Mouse (Mus musculus): ENCODE measurements at regions not wholly inside any gene's neighbourhood (a gene's known extent, or its start where the extent isn't known, plus 50 kb on each side); places are given as distances from the start of the nearest gene placed in this dataset.

- no peaks in the 10 kb centered on the region for H3K36me3 ChIP-seq (ENCODE audit: control insufficient read depth, insufficient read depth, low read length)
- no peak overlapping the region for H3K27ac ChIP-seq (ENCODE audit: low read depth, low read length)
- H3K9me3 ChIP-seq (replicated peaks; ENCODE audit: control insufficient read depth, low read length): no peaks in the 10 kb centered on the region
- H3K4me2 ChIP-seq (ENCODE audit: low read length): no peak overlapping the region
- no peak overlapping the region for H3K9ac ChIP-seq (ENCODE audit: low read length)
- H3K4me1 ChIP-seq (ENCODE audit: control insufficient read depth, insufficient read depth, low read length): no peaks in the 10 kb centered on the region
- no peak overlapping the region for H3K4me3 ChIP-seq (ENCODE audit: low read depth, low read length)
- no peak for ATAC-seq
- H3K27me3 ChIP-seq (replicated peaks; ENCODE audit: control insufficient read depth, insufficient read depth, low read length): no peaks in the 10 kb centered on the region
- DNase-seq (ENCODE audit: low spot score): no peak
These were observed 171.7 kb upstream of the Brinp3 start for GRCm38 (mm10) chr1:146322862-146323261.

DNA sequence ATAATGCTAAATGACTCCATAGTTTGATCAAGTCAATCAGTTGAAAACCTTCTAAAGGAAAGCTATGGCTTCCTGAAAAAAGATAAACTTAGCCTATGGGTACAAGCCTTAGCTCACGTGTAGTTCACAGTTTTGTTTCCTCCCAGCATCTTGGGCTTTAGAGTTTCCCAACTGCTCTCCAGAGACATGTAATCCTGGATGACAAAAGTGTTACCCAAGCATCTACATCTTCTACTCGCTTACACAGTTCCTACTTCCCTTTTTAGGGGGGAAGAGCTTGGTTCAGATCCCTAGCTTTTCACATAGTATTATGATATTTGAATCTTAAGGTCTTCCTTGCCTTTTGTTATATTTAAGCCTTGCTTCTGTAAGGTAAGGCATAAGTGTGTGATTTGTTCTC, 157.5 kb upstream of the Brinp3 start:
- DNase-seq (ENCODE audit: low spot score) (no peak), ATAC-seq (no peak)
- Histone ChIP-seq H3K9me3 (replicated peaks; ENCODE audit: control insufficient read depth, low read length) (no peaks in the 10 kb centered on the region), H3K4me1 (ENCODE audit: control insufficient read depth, insufficient read depth, low read length) (no peaks in the 10 kb centered on the region), H3K4me3 (ENCODE audit: low read depth, low read length) (no peak overlapping the region), H3K27me3 (replicated peaks; ENCODE audit: control insufficient read depth, insufficient read depth, low read length) (no peaks in the 10 kb centered on the region), H3K9ac (ENCODE audit: low read length) (no peak overlapping the region), H3K36me3 (ENCODE audit: control insufficient read depth, insufficient read depth, low read length) (no peaks in the 10 kb centered on the region), H3K27ac (ENCODE audit: low read depth, low read length) (no peak overlapping the region), H3K4me2 (ENCODE audit: low read length) (no peak overlapping the region)
- WGBS: 80% methylated on average over 2 of the region's 2 CpGs

DNA sequence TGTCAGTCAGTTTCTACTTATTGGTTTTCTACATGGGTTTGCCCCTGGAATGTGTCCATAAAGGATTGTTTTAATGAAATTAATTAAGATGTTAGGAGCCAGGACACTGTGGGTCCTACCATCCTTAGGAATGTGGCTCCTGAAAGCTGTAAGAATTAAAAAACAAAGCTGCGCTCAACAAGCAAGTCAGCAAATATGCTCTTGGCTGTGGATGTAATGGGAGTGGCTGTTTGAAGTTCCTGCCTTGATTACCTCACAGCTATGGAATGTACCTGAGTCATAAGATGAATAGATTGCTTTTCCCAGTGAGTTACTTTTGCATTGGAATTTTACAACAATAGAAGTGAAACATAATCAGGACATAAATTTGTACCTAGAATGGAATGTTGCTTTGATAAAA, 137.6 kb upstream of the Brinp3 start:
- no peak overlapping the region for H3K27ac ChIP-seq (ENCODE audit: low read depth, low read length)
- DNase-seq (ENCODE audit: low spot score) (no peak), ATAC-seq (no peak)
- H3K4me1 ChIP-seq (ENCODE audit: control insufficient read depth, insufficient read depth, low read length): no peaks in the 10 kb centered on the region
- no peaks in the 10 kb centered on the region for H3K36me3 ChIP-seq (ENCODE audit: control insufficient read depth, insufficient read depth, low read length)
- H3K4me3 ChIP-seq (ENCODE audit: low read depth, low read length): no peak overlapping the region
- whole genome bisulfite sequencing: 74% methylated on average over 1 of the region's 1 CpGs
- no peak overlapping the region for H3K4me2 ChIP-seq (ENCODE audit: low read length)
- H3K27me3 ChIP-seq (replicated peaks; ENCODE audit: control insufficient read depth, insufficient read depth, low read length): no peaks in the 10 kb centered on the region
- H3K9ac ChIP-seq (ENCODE audit: low read length): no peak overlapping the region
- no peaks in the 10 kb centered on the region for H3K9me3 ChIP-seq (replicated peaks; ENCODE audit: control insufficient read depth, low read length)

GRCm38 (mm10) chr1:146358301-146358700, 136.3 kb upstream of the Brinp3 start:
- Histone ChIP-seq H3K27ac (ENCODE audit: low read depth, low read length) (no peak overlapping the region), H3K4me1 (ENCODE audit: control insufficient read depth, insufficient read depth, low read length) (no peaks in the 10 kb centered on the region), H3K36me3 (ENCODE audit: control insufficient read depth, insufficient read depth, low read length) (no peaks in the 10 kb centered on the region), H3K27me3 (replicated peaks; ENCODE audit: control insufficient read depth, insufficient read depth, low read length) (no peaks in the 10 kb centered on the region), H3K9me3 (replicated peaks; ENCODE audit: control insufficient read depth, low read length) (no peaks in the 10 kb centered on the region), H3K9ac (ENCODE audit: low read length) (no peak overlapping the region), H3K4me2 (ENCODE audit: low read length) (no peak overlapping the region), H3K4me3 (ENCODE audit: low read depth, low read length) (no peak overlapping the region)
- no peak for DNase-seq (ENCODE audit: low spot score)
- ATAC-seq: no peak

DNA sequence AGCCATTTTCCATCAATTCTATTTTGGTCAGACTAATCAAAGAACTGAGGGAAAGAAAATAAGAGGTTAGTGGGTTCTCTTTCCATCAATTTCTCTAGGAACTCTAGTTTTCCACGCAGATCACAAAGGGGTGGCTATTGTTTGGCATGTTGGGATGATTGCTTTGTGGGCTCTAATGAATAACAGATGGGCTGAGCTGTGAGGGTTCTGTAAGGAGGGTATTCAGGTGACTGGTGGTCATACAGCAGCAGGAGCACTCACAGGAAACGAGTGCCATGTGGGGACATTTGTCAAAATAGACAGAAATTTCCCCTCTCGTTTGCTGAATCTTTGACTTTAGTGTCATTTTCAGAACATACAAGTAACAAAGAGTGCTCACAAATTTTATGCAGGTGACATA, 134.9 kb upstream of the Brinp3 start:
- no peak for ATAC-seq
- Histone ChIP-seq H3K4me2 (ENCODE audit: low read length) (no peak overlapping the region), H3K4me3 (ENCODE audit: low read depth, low read length) (no peak overlapping the region), H3K9me3 (replicated peaks; ENCODE audit: control insufficient read depth, low read length) (no peaks in the 10 kb centered on the region), H3K27me3 (replicated peaks; ENCODE audit: control insufficient read depth, insufficient read depth, low read length) (no peaks in the 10 kb centered on the region), H3K36me3 (ENCODE audit: control insufficient read depth, insufficient read depth, low read length) (no peaks in the 10 kb centered on the region), H3K27ac (ENCODE audit: low read depth, low read length) (no peak overlapping the region), H3K9ac (ENCODE audit: low read length) (no peak overlapping the region), H3K4me1 (ENCODE audit: control insufficient read depth, insufficient read depth, low read length) (no peaks in the 10 kb centered on the region)
- WGBS: 35% methylated on average over 3 of the region's 3 CpGs
- no peak for DNase-seq (ENCODE audit: low spot score)

DNA sequence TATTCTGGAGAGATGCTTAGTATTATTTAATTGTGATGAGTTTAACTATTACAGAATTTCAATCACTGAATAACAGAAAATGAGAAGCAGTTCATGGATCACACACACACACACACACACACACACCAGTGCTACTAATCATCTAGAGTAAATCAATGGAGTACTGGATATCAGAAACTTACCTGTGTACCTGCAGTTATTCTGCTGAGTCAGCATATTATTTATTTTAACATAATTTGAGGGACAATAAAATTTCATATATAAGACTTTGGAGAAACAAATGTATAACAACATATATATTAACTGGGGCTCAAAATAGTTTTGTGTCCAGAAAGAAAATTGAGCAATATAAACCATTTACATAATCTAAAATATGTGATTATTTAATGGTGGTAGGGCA, 134.4 kb upstream of the Brinp3 start:
- no peak overlapping the region for H3K27ac ChIP-seq (ENCODE audit: low read depth, low read length)
- no peaks in the 10 kb centered on the region for H3K4me1 ChIP-seq (ENCODE audit: control insufficient read depth, insufficient read depth, low read length)
- no peaks in the 10 kb centered on the region for H3K9me3 ChIP-seq (replicated peaks; ENCODE audit: control insufficient read depth, low read length)
- DNase-seq (ENCODE audit: low spot score) (no peak), ATAC-seq (no peak)
- H3K4me3 ChIP-seq (ENCODE audit: low read depth, low read length): no peak overlapping the region
- H3K9ac ChIP-seq (ENCODE audit: low read length): no peak overlapping the region
- H3K36me3 ChIP-seq (ENCODE audit: control insufficient read depth, insufficient read depth, low read length): no peaks in the 10 kb centered on the region
- H3K4me2 ChIP-seq (ENCODE audit: low read length): no peak overlapping the region
- no peaks in the 10 kb centered on the region for H3K27me3 ChIP-seq (replicated peaks; ENCODE audit: control insufficient read depth, insufficient read depth, low read length)

DNA sequence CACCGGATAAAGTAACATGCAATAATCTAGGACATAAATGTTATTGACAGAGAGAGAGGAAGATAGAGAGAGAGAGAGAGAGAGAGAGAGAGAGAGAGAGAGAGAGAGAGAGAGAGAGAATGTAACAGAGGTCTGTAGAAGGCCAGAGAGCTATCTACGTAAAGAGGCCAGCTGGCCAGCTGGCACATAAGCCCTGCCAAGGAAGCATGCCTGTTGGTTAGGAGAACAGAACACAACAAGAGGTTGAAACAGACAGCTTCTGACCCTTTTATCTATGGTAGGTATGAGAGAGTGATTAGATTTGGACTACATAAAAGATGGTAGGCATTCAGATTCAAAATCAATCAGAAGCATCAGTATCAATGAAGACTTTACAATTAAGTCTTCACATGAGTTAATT, 130.8 kb upstream of the Brinp3 start:
- WGBS: 87% methylated on average over 2 of the region's 2 CpGs
- Histone ChIP-seq H3K27ac (ENCODE audit: low read depth, low read length) (no peak overlapping the region), H3K27me3 (replicated peaks; ENCODE audit: control insufficient read depth, insufficient read depth, low read length) (no peaks in the 10 kb centered on the region), H3K4me1 (ENCODE audit: control insufficient read depth, insufficient read depth, low read length) (no peaks in the 10 kb centered on the region), H3K9me3 (replicated peaks; ENCODE audit: control insufficient read depth, low read length) (no peaks in the 10 kb centered on the region), H3K4me2 (ENCODE audit: low read length) (no peak overlapping the region), H3K4me3 (ENCODE audit: low read depth, low read length) (no peak overlapping the region), H3K36me3 (ENCODE audit: control insufficient read depth, insufficient read depth, low read length) (no peaks in the 10 kb centered on the region), H3K9ac (ENCODE audit: low read length) (no peak overlapping the region)
- ATAC-seq (no peak), DNase-seq (ENCODE audit: low spot score) (no peak)
